Comparison of ENCODE assay signal across 23 mouse cellular contexts in the genomic region with DNA sequence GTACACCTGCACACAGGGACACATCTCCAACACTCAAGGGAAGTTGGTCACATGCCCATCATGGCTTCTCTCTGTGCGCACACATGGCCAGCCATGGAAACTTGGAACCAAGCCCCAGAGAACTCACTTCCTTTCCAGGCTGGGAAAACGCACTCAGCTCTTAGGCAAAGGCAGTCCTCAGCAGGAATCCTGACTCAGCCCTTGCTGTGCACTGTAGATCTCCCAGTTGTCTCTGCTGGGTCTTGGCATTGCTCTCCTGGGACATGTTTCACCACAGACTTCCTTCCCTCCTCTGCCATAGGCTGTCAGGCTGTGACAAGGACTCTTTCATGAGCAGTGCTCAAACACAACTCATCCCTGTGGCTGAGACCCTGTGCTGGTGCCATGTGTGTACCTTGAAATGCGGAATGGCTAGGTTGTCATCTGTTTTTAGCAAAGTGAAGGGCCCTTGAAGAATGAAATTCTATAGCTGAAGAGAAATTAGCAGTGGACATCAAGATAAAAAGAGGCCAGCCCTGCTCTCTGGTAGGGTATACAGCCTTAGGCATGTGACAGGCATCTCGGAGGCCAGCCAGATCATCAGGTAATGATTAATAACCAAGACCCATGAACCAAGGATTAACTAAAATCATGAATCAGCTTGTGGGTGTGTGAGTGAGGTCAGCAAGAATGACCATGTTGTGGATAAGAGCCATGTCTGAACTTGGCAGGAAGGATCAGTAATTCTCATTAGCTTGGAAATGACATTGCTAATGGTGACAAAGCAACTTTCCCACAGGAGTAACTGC. TPM values are rescaled to one million over a fixed set of nuclear protein-coding genes. Genes with fewer than 3 reads are reported as not detected.
DNase-seq lines count a peak whose midpoint lies in the region; ATAC-seq and TF ChIP-seq lines count a peak whose summit lies in the region.
"Not testable (repeated sequence)": the region's sequence is repeated elsewhere in the genome, so short reads cannot be mapped to it uniquely, and the experiment has no call there.
"Had no signal": no experiment of that assay in that cellular context is flagged by ENCODE, and none has a peak within 500 bp of the region (broad histone marks: within the 10 kb centered on the region; RNA-seq: fewer than 3 reads in every experiment).

No protein-coding gene starts in this region.

- H3K9me3 ChIP-seq in lung, embryonic 14.5 days (ENCODE audit: low read depth, low read length): not testable (repeated sequence)

- H3K4me3 ChIP-seq in lung, embryonic 14.5 days (ENCODE audit: low read depth, low read length): not testable (repeated sequence)

- not testable (repeated sequence) for TF ChIP-seq CTCF in lung, embryonic 14.5 days (IDR thresholded peaks at IDR 0.05; ENCODE audit: low read depth)

- whole genome bisulfite sequencing in lung, embryonic 14.5 days: 60% methylated on average over 4 of the region's 4 CpGs

- ATAC-seq in lung, embryonic 14.5 days (ENCODE audit: insufficient read depth): not testable (repeated sequence)

- H3K27me3 ChIP-seq in lung, embryonic 14.5 days (ENCODE audit: insufficient read depth, low read length): not testable (repeated sequence)

- not testable (repeated sequence) for H3K27ac ChIP-seq in lung, embryonic 14.5 days (ENCODE audit: low read depth)

- not testable (repeated sequence) for H3K4me2 ChIP-seq in lung, embryonic 14.5 days

- H3K36me3 ChIP-seq in lung, embryonic 14.5 days (ENCODE audit: insufficient read depth): not testable (repeated sequence)

- H3K4me1 ChIP-seq in lung, embryonic 14.5 days (ENCODE audit: insufficient read depth): not testable (repeated sequence)

- peak; percentile 93 for DNase-seq in 3T3-L1 (ENCODE audit: low read depth, low spot score)
- peak; percentile 14 for DNase-seq in adrenal gland, adult 8-10 months
- DNase-seq in cerebellum, postnatal 14 days: peak; percentile 21 to 45
- DNase-seq in heart, adult 18-20 months: peak; percentile 16 to 17
- DNase-seq in kidney, adult 11 months: peak; percentile 83
- peak; percentile 17 for DNase-seq in kidney, postnatal 10 days
- peak; percentile 3 for DNase-seq in lung, embryonic 14.5 days
- DNase-seq in yolk sac, embryonic 10.5 days (ENCODE audit: low spot score): peak; percentile 2

- not testable (repeated sequence) for H3K9ac ChIP-seq in lung, embryonic 14.5 days

RNA-seq across cellular contexts. Expression of a gene that starts 1.1 kb away (rescaled TPM):
- not detected for total RNA-seq in adrenal gland, adult 8-10 months (2022)
- 1 to 10 TPM; 2.1 to 2.5 TPM for total RNA-seq in heart, adult 18-20 months (2021)
- not detected in 2 replicates for polyA plus RNA-seq in lung, embryonic 14.5 days (2014; fragmentation: Nextera tagmentation; extraction: Ambion mirVana)
- total RNA-seq: gastrocnemius, postnatal 25 days; layer of hippocampus, postnatal 25 days; left cerebral cortex, postnatal 14 days had no signal
- polyA plus RNA-seq: forebrain, embryonic 11.5 days; frontal cortex, adult 2 months; heart, embryonic 10.5 days; hindbrain, embryonic 15.5 days; midbrain, embryonic 10.5 days; neural tube, embryonic 12.5 days; spleen, adult 2 months had no signal

RNA-seq across cellular contexts. Expression of a gene that starts 25.4 kb away (rescaled TPM):
- 1 to 10 TPM in 1 of 4 experiments, under 1 TPM in 1, not detected in 2; 0.35 to 1.5 TPM for total RNA-seq in adrenal gland, adult 8-10 months (2022)
- total RNA-seq in heart, adult 18-20 months (2021): 1 to 10 TPM; 2.3 to 3.3 TPM
- polyA plus RNA-seq in lung, embryonic 14.5 days (2014; fragmentation: Nextera tagmentation; extraction: Ambion mirVana): not detected in 2 replicates
- total RNA-seq: gastrocnemius, postnatal 25 days; layer of hippocampus, postnatal 25 days; left cerebral cortex, postnatal 14 days had no signal
- polyA plus RNA-seq: forebrain, embryonic 11.5 days; frontal cortex, adult 2 months; heart, embryonic 10.5 days; hindbrain, embryonic 15.5 days; midbrain, embryonic 10.5 days; neural tube, embryonic 12.5 days had no signal

RNA-seq across cellular contexts. Expression of a gene that starts 33.8 kb away (rescaled TPM):
- total RNA-seq in adrenal gland, adult 8-10 months (2022): under 1 TPM in 1 of 4 experiments, not detected in 3; 0.46 TPM
- total RNA-seq in heart, adult 18-20 months (2021): 1 to 10 TPM in 1 of 2 experiments, under 1 TPM in 1; 0.93 to 1.2 TPM
- not detected in 2 replicates for polyA plus RNA-seq in lung, embryonic 14.5 days (2014; fragmentation: Nextera tagmentation; extraction: Ambion mirVana)
- total RNA-seq: gastrocnemius, postnatal 25 days; heart, postnatal 36 days; layer of hippocampus, postnatal 25 days; left cerebral cortex, postnatal 14 days had no signal
- polyA plus RNA-seq: embryonic facial prominence, embryonic 14.5 days; forebrain, embryonic 11.5 days; frontal cortex, adult 2 months; heart, embryonic 10.5 days; hindbrain, embryonic 15.5 days; midbrain, embryonic 10.5 days; neural tube, embryonic 12.5 days; spleen, adult 2 months had no signal

RNA-seq across cellular contexts. Expression of a gene that starts 58.7 kb away (rescaled TPM):
- not detected for total RNA-seq in adrenal gland, adult 8-10 months (2022)
- total RNA-seq in heart, adult 18-20 months (2021): not detected
- polyA plus RNA-seq in lung, embryonic 14.5 days (2014; fragmentation: Nextera tagmentation; extraction: Ambion mirVana): not detected in 2 replicates
- total RNA-seq: gastrocnemius, postnatal 25 days; heart, postnatal 36 days; layer of hippocampus, postnatal 25 days; left cerebral cortex, postnatal 14 days had no signal
- polyA plus RNA-seq: embryonic facial prominence, embryonic 14.5 days; forebrain, embryonic 11.5 days; frontal cortex, adult 2 months; heart, embryonic 10.5 days; hindbrain, embryonic 15.5 days; large intestine, adult 2 months; limb, embryonic 15.5 days; midbrain, embryonic 10.5 days; neural tube, embryonic 12.5 days; spleen, adult 2 months; stomach, embryonic 15.5 days had no signal

Comparison
In these comparisons a context has a peak if more than half of its experiments do, and no peak if none do; other contexts are left out.
1. DNase-seq: peak in every context shown above with its lines; median percentile 93 in 3T3-L1; 83 in kidney, adult 11 months; 33 in cerebellum, postnatal 14 days; 17 in kidney, postnatal 10 days; 16 in heart, adult 18-20 months; 14 in adrenal gland, adult 8-10 months; 3 in lung, embryonic 14.5 days; 2 in yolk sac, embryonic 10.5 days.